Mouse (Mus musculus): ENCODE data around the gene Slc1a2.

Slc1a2 gene

DNA sequence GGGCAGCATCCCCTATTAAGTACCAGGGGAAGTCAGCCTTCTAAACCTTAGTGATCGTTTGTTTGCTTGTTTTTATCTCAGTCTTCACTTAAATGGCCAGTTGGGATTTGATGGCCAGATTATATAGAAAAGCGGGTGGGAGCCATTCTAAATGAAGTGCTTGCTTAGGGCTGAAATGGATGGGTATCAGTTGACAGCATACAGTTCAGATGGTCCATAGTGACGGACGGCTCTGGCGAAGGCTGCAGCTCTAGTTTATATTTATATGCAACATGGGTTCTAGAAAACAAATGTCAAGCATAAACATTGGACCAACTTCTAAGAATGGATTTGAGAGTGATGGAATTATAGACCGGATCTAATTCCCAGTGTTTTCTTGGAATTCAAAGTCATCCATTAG, 9.5 kb downstream of the Slc1a2 start:
- no peak for DNase-seq

DNA sequence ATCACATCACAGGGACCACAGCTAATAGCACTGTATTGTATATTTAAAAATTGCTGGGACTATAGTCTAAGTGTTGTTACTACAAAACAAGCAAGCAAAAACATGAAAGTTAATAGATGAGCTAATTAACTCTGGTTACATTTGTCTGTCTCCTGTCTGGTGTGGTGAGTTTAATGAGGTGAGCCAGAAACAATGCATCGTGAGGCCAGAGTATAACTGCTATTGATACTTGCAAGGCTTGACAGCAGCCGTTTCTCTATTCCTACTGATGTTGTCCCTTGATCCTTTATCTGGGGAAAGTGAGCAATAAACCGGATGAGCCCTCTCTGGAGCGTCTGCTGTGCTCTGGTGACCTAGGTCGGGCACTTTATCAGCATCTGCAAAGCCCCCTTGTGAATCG, 11.1 kb downstream of the Slc1a2 start:
- DNase-seq, result no peak

DNA sequence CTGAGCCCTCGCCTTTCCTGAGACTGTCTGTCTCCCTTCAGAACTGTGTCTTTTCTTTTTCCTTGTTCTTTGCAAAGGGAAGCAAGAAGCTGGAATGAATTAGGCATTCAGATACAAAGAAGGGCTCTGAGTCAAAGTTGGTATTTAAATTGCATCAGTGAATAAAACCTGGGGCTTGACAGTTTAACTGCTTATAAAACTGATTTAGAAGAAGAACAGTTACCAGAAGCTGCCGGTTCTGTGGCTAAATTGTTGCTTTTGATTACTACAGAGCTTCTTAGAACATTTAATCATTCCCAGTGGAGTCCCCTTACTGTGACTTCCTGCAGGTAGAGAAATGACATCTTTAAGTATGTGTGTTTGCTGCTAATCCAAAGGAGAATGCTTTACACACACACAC, 16.1 kb downstream of the Slc1a2 start:
- DNase-seq, result no peak

DNA sequence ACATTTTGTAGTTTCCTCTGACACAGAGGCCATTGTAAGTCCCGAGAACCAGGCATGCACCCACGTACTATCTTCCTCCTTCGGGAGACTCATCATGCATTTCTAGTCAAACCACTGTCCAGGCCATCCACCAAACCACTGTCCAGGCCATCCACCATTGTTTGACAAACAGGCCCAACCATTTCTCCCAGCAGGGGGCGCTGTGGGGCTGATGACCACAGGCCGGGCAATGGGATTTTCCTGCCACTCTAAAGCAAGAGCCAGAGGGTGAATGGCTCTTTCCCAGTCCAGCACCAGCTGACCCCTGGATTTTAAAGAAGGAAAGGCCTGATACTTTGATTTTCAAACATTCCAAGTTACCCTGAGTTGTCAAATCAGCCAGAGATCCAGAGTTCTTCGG, 16.8 kb downstream of the Slc1a2 start:
- DNase-seq, result peak; percentile 70

DNA sequence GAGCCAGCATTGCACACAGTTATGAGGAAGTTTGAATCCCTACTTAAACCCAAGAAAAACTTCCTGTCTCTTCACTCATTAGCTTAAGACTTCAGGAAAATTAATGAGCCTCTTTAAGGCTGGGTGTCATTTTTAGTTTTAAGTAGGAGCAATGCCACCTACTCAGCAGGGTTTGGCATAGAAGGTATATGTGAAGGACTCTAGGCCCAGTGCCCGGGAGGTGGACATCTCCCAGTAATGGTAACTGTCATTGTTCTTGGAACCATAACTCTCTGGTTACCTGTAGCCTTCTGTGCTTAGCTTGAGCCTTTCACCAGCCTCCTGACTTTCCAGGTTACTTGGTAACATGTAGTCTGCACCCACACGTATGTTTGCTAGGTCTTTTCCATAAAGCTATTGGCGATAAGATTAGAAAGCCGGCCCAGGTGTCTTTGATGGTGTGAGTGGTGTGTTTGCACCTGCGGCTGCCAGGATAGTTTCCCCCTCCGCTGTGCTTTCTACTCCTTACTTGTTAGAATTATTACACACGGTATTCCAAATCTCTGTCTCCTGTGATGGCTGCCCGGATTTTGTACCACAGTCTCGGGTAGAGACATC, 18.4 kb downstream of the Slc1a2 start:
- no peak for DNase-seq

DNA sequence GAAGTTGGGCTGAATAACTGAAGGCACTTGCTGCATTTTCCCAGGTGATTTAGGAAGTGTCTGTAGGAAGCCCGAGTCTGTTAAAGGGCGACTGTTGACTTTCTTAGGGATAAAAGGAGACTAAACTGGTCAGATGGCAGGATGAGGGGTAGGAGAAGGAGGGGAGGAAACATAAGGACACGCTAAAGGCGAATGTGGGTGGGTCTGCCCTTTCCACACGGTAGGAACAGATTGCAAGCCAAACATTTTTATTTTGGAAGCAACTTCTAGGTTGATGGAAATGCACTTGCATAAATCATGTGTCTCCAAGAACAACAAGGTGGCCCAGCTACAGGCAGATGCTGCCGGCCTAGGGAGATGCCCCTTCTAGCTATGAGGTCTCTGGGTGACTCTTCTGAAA, 18.9 kb downstream of the Slc1a2 start:
- no peak for DNase-seq

DNA sequence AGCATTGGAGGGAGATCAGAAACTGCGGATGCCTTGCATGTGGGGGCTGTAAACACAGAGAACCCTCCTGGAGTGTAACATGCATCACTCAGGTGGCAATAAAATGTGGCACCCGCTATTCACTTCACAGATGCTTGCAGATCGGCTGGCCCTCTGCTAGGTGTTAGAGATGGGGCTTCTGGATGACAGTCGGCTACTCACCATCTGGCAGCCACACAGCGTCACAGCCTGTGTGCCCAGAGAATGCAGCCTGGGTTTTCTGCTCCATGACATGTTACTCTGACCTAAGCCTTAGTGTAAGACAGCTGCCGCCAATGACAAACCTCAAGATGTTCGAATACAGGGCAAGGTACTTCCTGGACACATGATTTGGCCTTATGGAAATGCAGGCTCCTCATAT, 22.9 kb downstream of the Slc1a2 start:
- no peak for DNase-seq

DNA sequence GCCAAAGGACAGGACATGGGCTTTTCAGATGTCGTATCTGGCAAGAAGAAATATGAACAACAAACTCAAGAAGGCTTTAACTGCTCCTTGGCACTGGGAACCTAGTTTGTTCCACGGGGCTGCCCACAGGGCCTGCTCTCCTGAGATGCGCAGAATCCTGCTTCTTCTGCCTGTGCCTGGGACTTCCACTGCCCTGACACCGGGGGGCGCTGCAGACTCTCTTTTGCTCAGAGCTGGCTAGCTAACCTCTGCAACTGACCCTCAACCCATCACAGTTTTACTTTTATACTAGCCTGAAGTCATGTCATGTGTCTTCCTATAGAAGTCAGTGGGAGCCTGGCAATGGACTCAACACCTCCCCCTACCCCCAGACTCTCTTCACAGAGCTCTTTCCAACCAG, 23.7 kb downstream of the Slc1a2 start:
- peak; percentile 49 for DNase-seq

DNA sequence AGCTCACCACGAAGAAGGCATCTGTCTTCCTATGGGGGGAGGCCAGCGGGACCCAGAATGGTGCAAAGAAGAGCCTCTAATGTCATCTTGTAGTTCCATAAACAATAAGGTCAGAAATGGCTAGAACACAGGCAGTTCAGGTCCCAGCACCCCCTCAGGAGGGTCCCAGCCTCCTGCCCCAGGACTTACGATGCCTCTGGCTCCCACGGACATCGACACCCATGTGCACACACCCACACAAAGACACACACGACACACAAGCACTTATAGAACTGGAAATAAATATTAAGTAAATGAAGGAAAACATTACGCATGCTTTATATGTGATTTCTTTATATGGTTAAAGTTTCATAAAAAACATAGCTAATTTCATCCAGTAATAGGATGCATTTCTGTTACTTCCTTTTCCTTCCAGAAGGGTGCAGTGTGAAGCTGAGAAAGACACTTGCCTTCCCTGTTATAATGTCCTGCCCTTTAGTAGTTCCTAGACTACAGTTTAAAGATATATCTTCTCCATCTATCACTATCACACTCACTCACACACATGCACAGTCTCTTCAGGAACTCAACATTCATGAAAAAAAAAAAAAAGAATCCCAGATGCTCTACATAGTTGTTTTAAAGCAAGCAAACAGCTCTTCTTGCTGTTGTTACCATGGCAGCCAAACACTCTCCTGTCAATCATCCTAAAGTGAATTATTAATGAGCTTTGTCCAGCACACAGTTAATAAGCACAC, 27.1 kb downstream of the Slc1a2 start:
- DNase-seq, result no peak

DNA sequence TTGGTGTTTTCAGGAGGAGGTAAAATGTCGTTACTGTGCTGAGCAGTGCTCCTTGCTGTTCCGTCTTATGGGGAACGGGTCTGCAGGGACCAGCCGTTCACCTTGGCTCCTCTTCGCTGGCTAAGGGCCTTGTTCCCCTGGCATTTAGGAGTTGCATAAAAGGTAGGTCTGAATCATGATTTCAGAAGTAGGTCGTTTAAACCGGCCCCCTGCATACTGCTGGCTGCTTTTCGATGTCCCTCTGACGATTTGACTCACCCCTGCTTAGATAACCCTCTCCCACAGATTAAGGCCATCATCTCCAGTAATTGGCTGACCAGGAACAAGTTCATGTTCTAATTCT, 27.6 kb downstream of the Slc1a2 start:
- no peak for DNase-seq

DNA sequence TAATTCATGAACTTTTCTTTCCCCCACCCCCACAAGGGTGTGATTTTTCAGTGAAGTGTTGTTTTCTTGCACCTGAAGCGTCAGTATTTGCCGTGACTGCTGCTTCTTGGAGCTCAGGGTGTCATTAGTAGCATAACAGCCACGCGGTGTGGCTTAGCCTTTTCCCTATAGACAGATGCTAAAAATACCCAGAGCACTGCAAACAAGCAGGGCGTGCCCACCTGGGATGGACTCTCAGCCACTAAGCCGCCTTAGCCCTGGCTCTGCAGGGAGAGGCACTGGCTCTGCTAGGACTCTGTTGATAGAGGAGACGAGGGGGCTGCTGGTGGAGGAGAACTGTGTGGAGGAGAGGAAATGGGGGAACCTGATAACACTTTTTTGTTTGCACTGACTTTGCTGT, 35.1 kb downstream of the Slc1a2 start:
- DNase-seq, result no peak

DNA sequence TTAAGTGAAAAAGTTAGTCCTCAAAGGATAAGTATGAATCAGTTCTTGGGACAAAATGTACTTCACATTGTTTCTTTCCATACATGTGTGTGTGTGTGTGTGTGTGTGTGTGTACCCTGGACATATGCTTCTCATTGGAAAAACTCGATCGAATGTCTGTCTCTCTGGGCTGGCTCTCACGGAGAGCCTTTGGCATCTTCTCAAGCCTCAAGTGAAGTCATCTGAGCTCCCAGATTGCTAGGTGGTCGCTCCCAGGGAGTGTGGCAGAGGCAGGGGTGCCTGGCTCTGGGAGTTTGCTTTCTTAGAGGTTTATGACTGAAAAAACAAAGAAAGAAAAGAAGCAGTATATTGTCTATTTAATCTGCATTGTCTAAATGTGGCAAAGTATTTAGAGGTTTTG, 36.3 kb downstream of the Slc1a2 start:
- no peak for DNase-seq

DNA sequence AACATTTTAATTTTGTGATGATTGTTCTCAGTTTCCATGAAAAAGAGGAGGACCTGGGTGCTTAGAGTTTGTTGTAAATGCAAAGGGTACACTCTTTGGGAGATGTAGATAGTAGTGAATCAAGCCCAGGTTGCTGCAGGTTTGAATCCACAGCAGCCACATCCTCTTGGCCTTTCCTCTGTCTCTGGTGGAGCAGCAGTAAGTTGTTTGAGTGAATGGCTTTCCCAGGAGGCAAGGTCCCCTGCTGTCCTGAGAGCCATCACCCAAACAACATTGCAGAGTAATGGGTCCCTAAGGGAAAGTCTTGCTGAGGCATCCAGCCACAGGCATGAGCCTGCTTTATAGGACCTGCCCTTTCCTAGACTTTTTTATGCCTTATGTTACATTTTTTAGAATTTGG, 37.1 kb downstream of the Slc1a2 start:
- no peak for DNase-seq

DNA sequence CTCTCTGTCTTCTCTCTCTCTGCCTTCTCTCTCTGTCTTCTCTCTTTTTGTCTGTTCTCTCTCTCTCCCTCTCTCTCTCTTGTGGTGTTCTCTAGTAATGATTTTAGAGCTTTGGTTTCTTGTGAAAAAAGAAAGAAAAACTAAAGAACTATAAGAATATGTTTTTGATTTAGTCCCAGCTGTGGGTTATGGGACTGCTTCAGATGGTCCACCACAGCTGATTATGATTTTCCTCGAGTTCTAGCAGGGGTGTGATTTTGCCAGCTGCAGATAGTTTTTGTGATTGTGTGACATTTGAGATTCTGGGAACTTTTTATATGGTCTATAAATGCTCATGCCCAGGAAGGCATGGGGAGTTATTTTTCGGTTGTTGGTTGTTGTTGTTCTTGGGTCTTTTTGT, 39.3 kb downstream of the Slc1a2 start:
- no peak for DNase-seq

DNA sequence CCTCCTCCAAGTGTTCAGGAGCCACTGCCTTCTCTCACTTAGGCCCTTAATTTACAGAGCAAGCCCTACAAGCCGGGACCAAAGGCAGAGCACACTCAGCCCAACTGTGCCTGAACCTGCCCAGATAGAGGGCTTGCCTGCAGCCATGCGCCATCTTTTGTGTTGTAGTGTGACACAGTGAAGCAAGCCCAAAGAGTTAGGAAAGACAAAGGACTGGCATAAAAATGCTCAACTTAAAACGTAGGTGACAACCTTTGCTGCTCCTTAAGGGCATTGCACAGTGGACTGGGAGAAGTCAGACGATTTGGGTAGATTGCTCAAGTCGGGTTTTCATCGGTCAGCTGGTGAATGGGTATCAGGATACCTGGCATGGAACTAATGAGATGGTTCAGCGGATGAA, 41.5 kb downstream of the Slc1a2 start:
- DNase-seq, result no peak

DNA sequence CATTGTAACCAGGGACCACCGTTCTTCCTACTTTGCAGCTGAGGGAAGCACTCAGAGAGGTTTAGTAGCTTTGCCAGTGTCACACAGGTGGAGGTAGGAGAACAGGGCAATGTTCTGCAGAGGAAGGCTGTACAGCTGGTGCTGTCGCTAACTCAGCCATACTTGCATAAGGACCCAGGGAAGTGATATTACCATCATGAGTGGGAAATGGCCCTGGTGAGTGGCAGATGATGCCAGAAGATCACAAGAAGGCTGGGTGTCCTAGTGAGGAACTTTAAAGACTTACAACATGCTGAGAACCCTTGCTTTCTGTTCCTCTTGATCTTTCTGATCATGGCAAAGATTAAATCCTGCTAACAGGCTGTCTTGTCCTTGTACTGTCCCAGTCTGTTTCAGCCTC, 42.2 kb downstream of the Slc1a2 start:
- DNase-seq, result no peak

DNA sequence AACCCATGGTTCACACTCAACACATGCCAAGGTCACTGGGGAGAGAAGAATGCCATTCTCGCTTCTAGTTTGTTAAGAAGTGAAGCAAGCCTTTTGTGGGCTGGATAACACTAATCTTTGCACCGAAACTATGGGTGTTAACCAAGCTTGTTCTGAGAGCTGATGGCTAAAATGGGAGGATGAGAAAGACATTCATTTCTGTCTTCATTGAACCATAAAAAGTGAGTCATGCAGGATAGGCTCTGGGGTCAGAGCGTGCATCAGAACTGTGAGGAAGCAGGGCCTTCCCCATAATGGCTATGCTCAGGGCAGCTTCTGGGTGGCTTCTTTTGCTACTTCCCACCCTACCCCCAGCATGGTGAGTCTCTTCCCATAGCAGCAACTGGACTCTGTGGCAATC, 42.9 kb downstream of the Slc1a2 start:
- DNase-seq, result no peak

DNA sequence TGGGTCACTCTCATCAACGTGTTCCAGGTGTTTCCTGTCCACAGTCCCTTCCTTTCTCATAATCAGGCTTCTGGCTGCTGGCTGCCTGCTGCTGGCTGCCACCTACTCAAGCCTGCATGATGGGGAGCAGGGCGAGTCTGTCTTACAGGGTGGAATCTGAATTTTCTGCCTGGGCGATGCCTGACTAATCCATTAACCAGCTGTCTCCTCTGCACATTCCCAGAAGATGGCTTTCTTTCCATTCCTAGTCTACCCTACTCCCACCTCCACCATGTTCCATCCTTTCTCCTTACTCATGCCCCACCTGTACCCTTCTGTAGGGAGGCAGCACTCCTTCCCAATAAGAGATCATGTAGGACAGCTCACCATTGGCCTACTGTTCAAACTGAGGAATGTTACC, 45.1 kb downstream of the Slc1a2 start:
- DNase-seq, result no peak

DNA sequence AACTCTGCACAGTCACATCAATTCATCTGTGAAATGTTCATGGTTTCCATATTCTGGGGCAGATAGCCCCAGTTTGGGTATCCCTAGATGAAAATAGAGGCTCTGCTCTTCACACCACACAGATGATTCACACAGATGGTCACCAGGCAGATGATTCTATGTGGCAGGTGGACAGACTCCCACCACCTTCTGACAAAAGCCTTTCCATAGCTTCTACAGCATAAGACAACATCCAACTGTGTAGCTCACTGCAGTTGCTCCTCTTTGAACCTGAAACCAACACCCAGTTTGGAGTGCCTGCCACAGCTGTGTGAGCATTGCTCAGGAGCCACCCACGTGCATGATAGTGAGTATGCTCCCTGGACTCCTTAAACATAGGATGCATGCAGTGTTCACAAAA, 46.3 kb downstream of the Slc1a2 start:
- no peak for DNase-seq

DNA sequence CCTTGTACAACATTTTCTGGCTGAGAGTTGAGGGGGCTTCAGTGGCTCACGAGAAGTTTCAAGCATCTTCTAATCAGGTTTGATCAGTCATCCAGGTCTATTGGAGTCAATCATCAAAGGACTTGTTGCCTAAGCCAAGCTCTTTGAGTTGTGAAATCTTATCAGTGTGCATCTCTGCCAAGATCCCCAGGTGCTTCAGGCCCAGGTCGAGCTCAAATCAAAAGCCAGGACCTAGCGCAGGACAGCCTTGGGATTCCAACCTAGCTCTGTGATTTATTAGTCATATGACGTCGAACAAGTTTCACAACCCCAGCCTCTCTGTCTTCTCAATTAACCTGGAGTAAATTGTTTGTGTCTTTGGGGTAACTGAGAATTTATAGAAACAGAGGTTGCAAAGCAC, 53.1 kb downstream of the Slc1a2 start:
- DNase-seq, result no peak

DNA sequence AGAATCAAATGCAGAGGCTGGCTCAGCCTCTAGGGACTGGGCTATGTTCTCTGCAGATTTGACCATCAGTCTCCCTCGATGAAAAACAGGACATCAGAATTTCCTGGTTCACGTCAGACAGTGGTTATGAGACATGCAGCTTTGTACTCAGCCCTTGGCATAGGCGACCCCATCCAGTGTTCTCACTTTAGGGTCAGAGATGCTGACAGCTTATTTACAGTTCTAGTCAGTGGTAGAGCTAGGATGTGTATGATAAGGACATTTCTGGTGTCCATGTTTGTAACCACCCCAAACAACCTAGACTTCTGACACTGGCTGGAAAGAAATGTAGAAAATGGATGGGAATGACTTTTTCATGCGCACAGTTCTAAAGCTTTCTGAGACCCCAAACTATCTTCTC, 53.6 kb downstream of the Slc1a2 start:
- no peak for DNase-seq

DNA sequence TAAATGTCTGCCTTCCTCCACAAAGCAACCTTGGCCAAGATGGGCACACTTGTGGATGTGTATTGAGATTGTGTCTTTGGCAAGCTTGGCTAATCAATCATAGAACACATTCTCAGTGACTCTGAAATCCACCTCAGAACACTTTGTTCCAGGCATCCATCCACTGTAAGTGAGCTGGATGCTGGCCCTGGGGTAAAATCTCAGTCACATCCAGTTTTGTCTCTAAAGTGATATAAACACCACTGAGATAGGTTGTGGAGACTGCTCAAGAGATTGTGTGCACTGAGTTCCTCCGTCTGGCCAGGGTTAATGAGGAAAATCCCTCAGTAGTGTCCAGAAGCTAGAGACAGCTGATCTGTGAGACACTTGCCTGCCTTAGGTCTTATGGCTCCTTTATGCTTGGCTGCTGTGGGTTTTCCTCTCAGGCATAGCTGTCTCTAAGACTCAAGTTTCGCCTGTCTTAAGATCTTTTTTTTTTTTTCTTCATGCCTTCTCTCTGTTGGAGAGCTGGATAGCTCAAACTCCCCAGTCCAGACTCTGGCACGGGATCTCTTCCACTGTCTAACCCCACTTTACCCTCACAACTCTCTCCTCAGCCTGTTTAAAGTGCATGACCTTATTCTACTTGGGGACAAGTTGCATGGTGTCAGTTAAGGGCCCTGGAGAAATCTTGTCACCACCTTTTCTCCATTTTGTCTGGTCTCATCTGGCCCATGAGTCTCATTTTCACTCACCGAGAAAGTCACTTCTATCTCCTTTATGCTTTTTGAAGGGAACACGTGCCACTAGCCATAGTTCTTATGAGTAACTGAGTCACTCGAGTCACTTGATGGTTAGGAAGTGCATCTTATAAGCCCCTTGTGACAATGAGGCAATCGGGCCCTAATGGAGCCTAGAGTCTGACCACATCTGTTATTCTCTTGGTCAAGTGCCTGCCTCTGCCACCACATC, 54.5 kb downstream of the Slc1a2 start:
- no peak for DNase-seq

DNA sequence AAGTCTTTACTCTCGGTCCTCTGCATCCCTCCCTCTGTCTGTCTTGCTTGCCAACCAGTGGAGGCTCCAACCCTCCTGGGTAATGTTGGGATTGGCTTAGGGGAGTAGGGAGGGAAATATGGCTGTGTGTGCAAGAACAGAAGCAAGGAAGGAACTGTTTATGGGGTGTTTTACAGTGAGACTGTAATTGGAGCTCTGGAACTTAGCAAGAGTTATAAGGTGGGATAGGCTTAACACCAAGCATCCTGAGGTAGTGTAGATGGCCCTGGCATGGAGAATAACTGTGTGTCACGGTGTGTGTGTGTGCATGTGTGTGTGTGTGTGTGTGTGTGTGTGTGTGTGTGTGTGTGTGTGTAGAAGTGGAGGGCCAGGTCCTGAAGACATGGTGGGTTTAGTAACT, 55.9 kb downstream of the Slc1a2 start:
- DNase-seq, result no peak

DNA sequence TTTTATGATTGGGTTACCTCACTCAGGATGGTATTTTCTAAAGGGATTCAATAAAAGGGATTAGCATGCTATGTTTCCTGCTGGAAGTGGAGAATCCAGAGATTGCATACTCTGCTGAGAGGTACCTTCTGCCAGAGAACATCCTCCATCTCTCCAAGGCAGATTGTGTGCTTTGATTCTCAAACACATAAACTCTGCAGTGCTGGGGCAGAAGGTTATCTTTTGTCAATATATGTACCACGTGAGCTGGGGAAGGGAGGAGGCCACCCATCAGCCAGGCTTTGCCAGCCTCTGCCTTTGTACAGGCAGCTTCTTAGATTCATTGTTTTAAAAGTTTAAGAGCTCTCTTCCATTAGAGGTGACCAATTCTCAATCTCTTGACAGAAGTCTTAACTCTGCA, 57.3 kb downstream of the Slc1a2 start:
- no peak for DNase-seq
